Mouse (Mus musculus) MEL (cell line): ENCODE data around the gene Tmem50a. TPM values are rescaled to one million over a fixed set of nuclear protein-coding genes. Genes with fewer than 3 reads are reported as not detected.
A peak's percentile ranks its signal among the peaks of the same experiment; 100 is the strongest.

Experiments
- DNase-seq: peaks from one replicate; pipeline ENCODE4 v3.0.0; 2011; ENCODE audit warnings: low read depth, low spot score
- H3K27ac ChIP-seq: 2 replicates; pipeline ENCODE4 v1.5.1; 2012; ENCODE audit warnings: low read depth, mild to moderate bottlenecking, control low read depth, low read length, moderate library complexity; ENCODE audit not compliant: control insufficient read depth
- H3K27me3 ChIP-seq, 2 experiments: fragments of 150-350 bp in 1 of 2; sonication (generic) in 1 of 2; 2 replicates each; pipeline ENCODE4 v1.6.1; 2012; ENCODE audit warnings: low read length in 2 of 2, mild to moderate bottlenecking in 2 of 2, improper control_type of control experiment in 1 of 2, moderate library complexity in 1 of 2; ENCODE audit not compliant: insufficient read depth in 2 of 2, control insufficient read depth in 1 of 2
- H3K36me3 ChIP-seq, 2 experiments: 2 replicates each; pipeline ENCODE4 v1.6.1; 2012 to 2014; ENCODE audit warnings: low read length in 2 of 2, improper control_type of control experiment in 1 of 2, inconsistent platforms in 1 of 2, mild to moderate bottlenecking in 1 of 2; ENCODE audit not compliant: insufficient read depth in 2 of 2, control insufficient read depth in 1 of 2
- H3K4me1 ChIP-seq, 2 experiments: fragments of 150-350 bp in 1 of 2; sonication (generic) in 1 of 2; 2 replicates each; pipeline ENCODE4 v1.6.1; 2012; ENCODE audit warnings: low read length in 2 of 2, improper control_type of control experiment in 1 of 2, mild to moderate bottlenecking in 1 of 2; ENCODE audit not compliant: insufficient read depth in 2 of 2, control insufficient read depth in 1 of 2
- H3K4me3 ChIP-seq, 2 experiments: fragments of 150-350 bp in 1 of 2; sonication (generic) in 1 of 2; 2 replicates each; pipeline ENCODE4 v1.5.1; 2012; ENCODE audit warnings: low read depth in 2 of 2, low read length in 2 of 2, mild to moderate bottlenecking in 2 of 2, moderate library complexity in 2 of 2, control low read depth in 1 of 2, improper control_type of control experiment in 1 of 2; ENCODE audit not compliant: control insufficient read depth in 1 of 2, insufficient read depth in 1 of 2
- H3K79me2 ChIP-seq: 2 replicates; pipeline ENCODE4 v1.6.1; 2012; ENCODE audit warnings: mild to moderate bottlenecking, low read length, moderate library complexity; ENCODE audit not compliant: control insufficient read depth, poor library complexity, insufficient read depth
- H3K9ac ChIP-seq: 2 replicates; pipeline ENCODE4 v1.6.1; 2012; ENCODE audit warnings: low read depth, mild to moderate bottlenecking, control low read depth, low read length, moderate library complexity; ENCODE audit not compliant: control insufficient read depth, poor library complexity, severe bottlenecking
- H3K9me3 ChIP-seq: fragments of 150-350 bp; sonication (generic); replicated peaks from 2 replicates; pipeline ENCODE4 v1.6.1; 2012; ENCODE audit warnings: mild to moderate bottlenecking, low read length, improper control_type of control experiment, moderate library complexity; ENCODE audit not compliant: insufficient read depth
- CHD2 ChIP-seq: IDR thresholded peaks from 2 replicates; pipeline ENCODE4 v1.6.1; 2011; ENCODE audit warnings: low read length, improper control_type of control experiment
- CTCF ChIP-seq, 3 experiments: IDR thresholded peaks in 2 of 3; conservative IDR thresholded peaks in 1 of 3; 2 replicates each; pipeline ENCODE4 v1.5.1; 2011 to 2012; ENCODE audit warnings: low read length in 3 of 3, low read depth in 2 of 3, mild to moderate bottlenecking in 2 of 3, improper control_type of control experiment in 1 of 3, inconsistent platforms in 1 of 3, mixed read lengths in 1 of 3, moderate library complexity in 1 of 3; ENCODE audit not compliant: control insufficient read depth in 1 of 3, insufficient read depth in 1 of 3, poor library complexity in 1 of 3, severe bottlenecking in 1 of 3
- EP300 ChIP-seq, 2 experiments: IDR thresholded peaks; 2 replicates each; pipeline ENCODE4 v1.6.1; 2011; ENCODE audit warnings: improper control_type of control experiment in 2 of 2, low read length in 2 of 2, low read depth in 1 of 2, mild to moderate bottlenecking in 1 of 2
- ETS1 ChIP-seq: IDR thresholded peaks from 2 replicates; pipeline ENCODE4 v1.6.1; 2012; ENCODE audit warnings: low read depth, mild to moderate bottlenecking, inconsistent platforms, low read length, improper control_type of control experiment, moderate library complexity
- GATA1 ChIP-seq: IDR thresholded peaks from 2 replicates; pipeline ENCODE4 v1.6.1; 2011; ENCODE audit warnings: low read depth, low read length, improper control_type of control experiment
- HCFC1 ChIP-seq: IDR thresholded peaks from 2 replicates; pipeline ENCODE4 v1.6.1; 2012; ENCODE audit warnings: low read depth, mild to moderate bottlenecking, inconsistent platforms, low read length, improper control_type of control experiment, moderate library complexity
- MEF2A ChIP-seq: IDR thresholded peaks from 2 replicates; pipeline ENCODE4 v1.6.1; 2014; ENCODE audit warnings: low read depth, mild to moderate bottlenecking, inconsistent platforms, low read length, improper control_type of control experiment; ENCODE audit not compliant: poor library complexity, insufficient replicate concordance, severe bottlenecking; ENCODE audit errors: extremely low read depth
- NELFE ChIP-seq: IDR thresholded peaks from 2 replicates; pipeline ENCODE4 v1.6.1; 2011; ENCODE audit warnings: low read depth, low read length, improper control_type of control experiment
- NRF1 ChIP-seq: IDR thresholded peaks from 2 replicates; pipeline ENCODE4 v1.6.1; 2014; ENCODE audit warnings: low read depth, mild to moderate bottlenecking, inconsistent platforms, low read length, improper control_type of control experiment, moderate library complexity; ENCODE audit not compliant: poor library complexity, insufficient read depth, severe bottlenecking
- RAD21 ChIP-seq: IDR thresholded peaks from 2 replicates; pipeline ENCODE4 v1.6.1; 2011; ENCODE audit warnings: mild to moderate bottlenecking, low read depth, low read length, improper control_type of control experiment
- RCOR1 ChIP-seq: IDR thresholded peaks from 2 replicates; pipeline ENCODE4 v1.6.1; 2012; ENCODE audit warnings: low read depth, mild to moderate bottlenecking, inconsistent platforms, low read length, improper control_type of control experiment
- TAL1 ChIP-seq: IDR thresholded peaks from 2 replicates; pipeline ENCODE4 v1.6.1; 2012; ENCODE audit warnings: mild to moderate bottlenecking, inconsistent platforms, low read length, moderate library complexity, mixed read lengths
- TBP ChIP-seq: IDR thresholded peaks from 2 replicates; pipeline ENCODE4 v1.8.0; 2011; ENCODE audit warnings: low read depth, low read length, improper control_type of control experiment
- TCF12 ChIP-seq: IDR thresholded peaks from 2 replicates; pipeline ENCODE4 v1.6.1; 2014; ENCODE audit warnings: low read depth, mild to moderate bottlenecking, inconsistent platforms, low read length, improper control_type of control experiment, moderate library complexity
- UBTF ChIP-seq: IDR thresholded peaks from 2 replicates; pipeline ENCODE4 v1.6.1; 2012; ENCODE audit warnings: low read depth, mild to moderate bottlenecking, inconsistent platforms, low read length, improper control_type of control experiment, moderate library complexity, borderline replicate concordance; ENCODE audit not compliant: insufficient read depth
- USF1 ChIP-seq: IDR thresholded peaks from 2 replicates; pipeline ENCODE4 v1.6.1; 2014; ENCODE audit warnings: low read depth, mild to moderate bottlenecking, inconsistent platforms, low read length, improper control_type of control experiment, moderate library complexity
- USF2 ChIP-seq, 2 experiments: IDR thresholded peaks; 2 replicates each; pipeline ENCODE4 v1.6.1; 2011 to 2012; ENCODE audit warnings: improper control_type of control experiment in 2 of 2, low read length in 2 of 2, borderline replicate concordance in 1 of 2, inconsistent platforms in 1 of 2, low read depth in 1 of 2, mild to moderate bottlenecking in 1 of 2; ENCODE audit not compliant: insufficient read depth in 1 of 2
- ZMIZ1 ChIP-seq: IDR thresholded peaks from 2 replicates; pipeline ENCODE4 v1.6.1; 2012; ENCODE audit warnings: low read depth, mild to moderate bottlenecking, inconsistent platforms, low read length, improper control_type of control experiment, moderate library complexity
- ZNF384 ChIP-seq: IDR thresholded peaks from 2 replicates; pipeline ENCODE4 v1.6.1; 2012; ENCODE audit warnings: low read depth, mild to moderate bottlenecking, inconsistent platforms, low read length, improper control_type of control experiment
- polyA plus RNA-seq, 2 experiments: library from polyadenylated mRNA; stranded (reverse) in 1 of 2; unstranded in 1 of 2; fragments of >175 nt in 1 of 2; fragments of >200 nt in 1 of 2; gene quantifications; 2 replicates each; pipeline versions ENCODE4 v1.2.1 to v1.2.4; 2012; ENCODE audit warnings: low replicate concordance in 2 of 2, low read depth in 1 of 2; ENCODE audit not compliant: insufficient read length in 2 of 2, insufficient read depth in 1 of 2, missing spikeins in 1 of 2
- total RNA-seq: library from RNA; depleted of rRNA; stranded (reverse); fragments of 300-350 nt; gene quantifications from 2 replicates; pipeline ENCODE4 v1.2.3, GENCODE M21; 2012

Tmem50a gene
- total and polyA plus RNA-seq, 3 experiments: 58.5 to 115 TPM; not detected in 1

- Histone ChIP-seq H3K36me3 (no peaks in the 10 kb centered on the region), H3K27me3 (0 out of 4 replicates have a peak, but pooled peaks cover 0 to 2% of the 10 kb centered on the region in 2 experiments)
Measured at GRCm38 (mm10) chr4:134955845-134956244, 41.0 kb upstream of the Tmem50a start.

GRCm38 (mm10) chr4:134955196-134955595 lies 40.4 kb upstream of the Tmem50a start:
- no peak for TF ChIP-seq HCFC1
- TF ChIP-seq RCOR1: no peak
- TF ChIP-seq RAD21: no peak
- no peak for TF ChIP-seq ETS1
- TF ChIP-seq NRF1: no peak
- TF ChIP-seq ZMIZ1: no peak
- no peak for TF ChIP-seq TBP
- no peak for TF ChIP-seq ZNF384
- no peaks in the 10 kb centered on the region for H3K4me1 ChIP-seq
- H3K79me2 ChIP-seq: no peaks in the 10 kb centered on the region
- H3K27ac ChIP-seq: no peak overlapping the region
- DNase-seq: no peak
- no peaks in the 10 kb centered on the region for H3K36me3 ChIP-seq
- 0 out of 4 replicates have a peak, but pooled peaks cover 0 to 2% of the 10 kb centered on the region in 2 experiments for H3K27me3 ChIP-seq
- no peak overlapping the region for H3K4me3 ChIP-seq
- H3K9me3 ChIP-seq: no peaks in the 10 kb centered on the region
- H3K9ac ChIP-seq: no peak overlapping the region

More at GRCm38 (mm10) chr4:134955845-134956244, 41.0 kb upstream of the Tmem50a start:
- Histone ChIP-seq H3K27ac (no peak overlapping the region), H3K9me3 (no peaks in the 10 kb centered on the region), H3K9ac (no peak overlapping the region), H3K4me1 (no peaks in the 10 kb centered on the region), H3K4me3 (no peak overlapping the region), H3K79me2 (no peaks in the 10 kb centered on the region)
- no peak for TF ChIP-seq UBTF
- TF ChIP-seq NELFE: no peak
- peak; percentile 40 for DNase-seq

GRCm38 (mm10) chr4:134954461-134954860 lies 39.6 kb upstream of the Tmem50a start:
- Histone ChIP-seq H3K4me1 (no peaks in the 10 kb centered on the region), H3K9me3 (no peaks in the 10 kb centered on the region), H3K27ac (no peak overlapping the region), H3K79me2 (no peaks in the 10 kb centered on the region), H3K36me3 (no peaks in the 10 kb centered on the region), H3K4me3 (no peak overlapping the region), H3K27me3 (0 out of 4 replicates have a peak, but pooled peaks cover 0 to 2% of the 10 kb centered on the region in 2 experiments), H3K9ac (no peak overlapping the region)
- TF ChIP-seq TAL1 (no peak), CHD2 (no peak), CTCF (IDR thresholded peaks at IDR 0.05 in 2 of 3, conservative IDR thresholded peaks at IDR 0.05 in 1 of 3; ENCODE audit: control insufficient read depth in 1 of 3, insufficient read depth in 1 of 3, low read depth in 2 of 3, low read length in 3 of 3, poor library complexity in 1 of 3, severe bottlenecking in 1 of 3) (no peak), EP300 (IDR thresholded peaks at IDR 0.05; ENCODE audit: low read depth in 1 of 2, low read length in 2 of 2) (no peak), MEF2A (no peak), USF1 (no peak), GATA1 (no peak), USF2 (IDR thresholded peaks at IDR 0.05; ENCODE audit: borderline replicate concordance in 1 of 2, insufficient read depth in 1 of 2, low read depth in 1 of 2, low read length in 2 of 2) (no peak), TCF12 (no peak)
- no peak for DNase-seq
